Mouse (Mus musculus) cerebellum, adult 2 months (tissue): ENCODE results near the gene Dgkz.

Experiments
- CTCF ChIP-seq: fragments of 200-500 bp; IDR thresholded peaks from 2 replicates; pipeline ENCODE4 v1.5.1; 2011; ENCODE audit warnings: low read depth, mild to moderate bottlenecking, control low read depth, low read length, moderate library complexity, borderline replicate concordance; ENCODE audit not compliant: insufficient read depth
- POLR2A ChIP-seq: fragments of 200-500 bp; IDR thresholded peaks from 2 replicates; pipeline ENCODE4 v1.6.1; 2011; ENCODE audit warnings: low read length, control low read depth, borderline replicate concordance; ENCODE audit not compliant: insufficient read depth

- TF ChIP-seq CTCF, result no peak
- no peak for TF ChIP-seq POLR2A
Observed at GRCm38 (mm10) chr2:91921181-91921789, 54.4 kb downstream of the Dgkz start.
